Mouse (Mus musculus) intestine, embryonic 14.5 days (tissue): ENCODE data around the gene Vps45. TPM values are rescaled to one million over a fixed set of nuclear protein-coding genes. Genes with fewer than 3 reads are reported as not detected.

Experiments
- ATAC-seq: fragments of 200-750 bp; cut with Nextera tagmentation; replicated peaks from 2 replicates; pipeline ENCODE4 v1.8.0; 2017; ENCODE audit warnings: low read depth, moderate number of reproducible peaks, moderate TSS enrichment, moderate library complexity; ENCODE audit not compliant: low FRiP score, low TSS enrichment
- DNase-seq: peaks from one replicate; pipeline ENCODE4 v3.0.0-alpha.2; 2018; ENCODE audit warnings: low spot score
- H3K27ac ChIP-seq: fragments of 300-500 bp; sonication (generic); 2 replicates; pipeline ENCODE4 v1.5.1; 2014; ENCODE audit warnings: low read depth, mild to moderate bottlenecking, control low read depth
- H3K27me3 ChIP-seq: fragments of 300-500 bp; sonication (generic); replicated peaks from 2 replicates; pipeline ENCODE4 v1.6.1; 2014; ENCODE audit warnings: low read length, control low read depth; ENCODE audit not compliant: control insufficient read depth, insufficient read depth
- H3K36me3 ChIP-seq: fragments of 300-500 bp; sonication (generic); 2 replicates; pipeline ENCODE4 v1.6.1; 2014; ENCODE audit warnings: low read length, control low read depth; ENCODE audit not compliant: control insufficient read depth, insufficient read depth
- H3K4me1 ChIP-seq: fragments of 300-500 bp; sonication (generic); replicated peaks from 2 replicates; pipeline ENCODE4 v1.6.1; 2014; ENCODE audit warnings: low read length, control low read depth, mixed read lengths; ENCODE audit not compliant: control insufficient read depth, insufficient read depth
- H3K4me2 ChIP-seq: fragments of 300-500 bp; sonication (generic); 2 replicates; pipeline ENCODE4 v1.6.1; 2014; ENCODE audit warnings: low read length
- H3K4me3 ChIP-seq: fragments of 300-500 bp; sonication (generic); 2 replicates; pipeline ENCODE4 v1.5.1; 2014; ENCODE audit warnings: low read depth, low read length, control low read depth, mixed read lengths
- H3K9ac ChIP-seq: fragments of 300-500 bp; sonication (generic); 2 replicates; pipeline ENCODE4 v1.6.1; 2014; ENCODE audit warnings: mild to moderate bottlenecking, low read length
- H3K9me3 ChIP-seq: fragments of 300-500 bp; sonication (generic); 2 replicates; pipeline ENCODE4 v1.6.1; 2016; ENCODE audit warnings: low read length, control low read depth; ENCODE audit not compliant: control insufficient read depth
- WGBS: fragments of 180-500 bp; shearing (Covaris S2); extraction: QIAGEN DNeasy Blood & Tissue Kit; methylation state at CpG from one replicate; pipeline ENCODE4 v1.1.7; 2014; 5-methylcytosine and 5-hydroxymethylcytosine counted together
- polyA plus RNA-seq: library from polyadenylated mRNA; unstranded; fragments of >200 nt; fragmentation: Nextera tagmentation; extraction: Ambion mirVana; gene quantifications from 2 replicates; pipeline ENCODE4 v1.2.1, GENCODE M21; 2014

Vps45 gene
- polyA plus RNA-seq, 1 experiment from 2014 or later, result 20.6 TPM

- H3K4me3 ChIP-seq, result no peak overlapping the region
- WGBS, result 94% methylated on average over 6 of the region's 6 CpGs
- H3K4me2 ChIP-seq, result no peak overlapping the region
- no peak overlapping the region for H3K27ac ChIP-seq
- ATAC-seq (no peak), DNase-seq (peak; percentile 32)
- H3K9me3 ChIP-seq, result no peaks in the 10 kb centered on the region
- no peak overlapping the region for H3K9ac ChIP-seq
- no peaks in the 10 kb centered on the region for H3K27me3 ChIP-seq
- no peaks in the 10 kb centered on the region for H3K36me3 ChIP-seq
- H3K4me1 ChIP-seq, result no peaks in the 10 kb centered on the region
These were observed 10.8 kb upstream of the Vps45 start for GRCm38 (mm10) chr3:96069046-96069445.

GRCm38 (mm10) chr3:96066741-96067140 lies 8.5 kb upstream of the Vps45 start:
- DNase-seq (peak; percentile 38), ATAC-seq (no peak)
- Histone ChIP-seq H3K9ac (no peak overlapping the region), H3K4me3 (no peak overlapping the region), H3K4me2 (no peak overlapping the region), H3K36me3 (no peaks in the 10 kb centered on the region), H3K27me3 (no peaks in the 10 kb centered on the region), H3K27ac (no peak overlapping the region), H3K9me3 (no peaks in the 10 kb centered on the region), H3K4me1 (no peaks in the 10 kb centered on the region)
- WGBS, result 73% methylated on average over 5 of the region's 5 CpGs

GRCm38 (mm10) chr3:96065754-96066375 lies 7.6 kb upstream of the Vps45 start:
- DNase-seq (peak; percentile 53), ATAC-seq (no peak)
- no peaks in the 10 kb centered on the region for H3K27me3 ChIP-seq
- no peak overlapping the region for H3K4me3 ChIP-seq
- no peaks in the 10 kb centered on the region for H3K9me3 ChIP-seq
- peak overlapping the region; percentile 38 for H3K4me2 ChIP-seq
- WGBS, result 41% methylated on average over 20 of the region's 20 CpGs
- H3K4me1 ChIP-seq, result no peaks in the 10 kb centered on the region
- no peaks in the 10 kb centered on the region for H3K36me3 ChIP-seq
- no peak overlapping the region for H3K27ac ChIP-seq
- no peak overlapping the region for H3K9ac ChIP-seq

GRCm38 (mm10) chr3:96065147-96065546 lies 6.9 kb upstream of the Vps45 start:
- Histone ChIP-seq H3K4me3 (no peak overlapping the region), H3K27ac (no peak overlapping the region), H3K9ac (no peak overlapping the region), H3K4me1 (no peaks in the 10 kb centered on the region), H3K9me3 (no peaks in the 10 kb centered on the region), H3K4me2 (no peak overlapping the region), H3K36me3 (no peaks in the 10 kb centered on the region), H3K27me3 (no peaks in the 10 kb centered on the region)
- DNase-seq (peak; percentile 40), ATAC-seq (no peak)
- 34% methylated on average over 4 of the region's 4 CpGs for WGBS

GRCm38 (mm10) chr3:96064217-96064616 lies 6.0 kb upstream of the Vps45 start:
- Histone ChIP-seq H3K4me1 (no peaks in the 10 kb centered on the region), H3K27ac (no peak overlapping the region), H3K4me3 (no peak overlapping the region), H3K27me3 (no peaks in the 10 kb centered on the region), H3K9me3 (no peaks in the 10 kb centered on the region), H3K9ac (no peak overlapping the region), H3K4me2 (no peak overlapping the region), H3K36me3 (no peaks in the 10 kb centered on the region)
- DNase-seq (no peak), ATAC-seq (no peak)
- WGBS, result 87% methylated on average over 3 of the region's 3 CpGs

- 74% methylated on average over 2 of the region's 2 CpGs for WGBS
- Histone ChIP-seq H3K4me2 (no peak overlapping the region), H3K27ac (no peak overlapping the region), H3K9me3 (no peaks in the 10 kb centered on the region), H3K9ac (no peak overlapping the region), H3K27me3 (no peaks in the 10 kb centered on the region), H3K36me3 (no peaks in the 10 kb centered on the region), H3K4me3 (no peak overlapping the region), H3K4me1 (no peaks in the 10 kb centered on the region)
- ATAC-seq (no peak), DNase-seq (no peak)
These were observed 5.0 kb upstream of the Vps45 start for GRCm38 (mm10) chr3:96063299-96063698.

GRCm38 (mm10) chr3:96060146-96060545 lies 1.9 kb upstream of the Vps45 start:
- 0 out of 2 replicates have a peak, but pooled peaks cover 4% of the 10 kb centered on the region for H3K36me3 ChIP-seq
- no peak overlapping the region for H3K9ac ChIP-seq
- 85% methylated on average over 1 of the region's 1 CpGs for WGBS
- H3K27me3 ChIP-seq, result no peaks in the 10 kb centered on the region
- no peaks in the 10 kb centered on the region for H3K4me1 ChIP-seq
- no peak overlapping the region for H3K27ac ChIP-seq
- H3K9me3 ChIP-seq, result no peaks in the 10 kb centered on the region
- no peak overlapping the region for H3K4me3 ChIP-seq
- DNase-seq, result peak; percentile 16
- H3K4me2 ChIP-seq, result no peak overlapping the region
- ATAC-seq, result no peak

- H3K27ac ChIP-seq, result peak overlapping the region; percentile 85
- peak overlapping the region; percentile 92 for H3K4me2 ChIP-seq
- ATAC-seq, result peak; percentile 94
- peak overlapping the region; percentile 70 for H3K9ac ChIP-seq
- no peaks in the 10 kb centered on the region for H3K27me3 ChIP-seq
- peak overlapping the region; percentile 77 for H3K4me3 ChIP-seq
- H3K9me3 ChIP-seq, result no peaks in the 10 kb centered on the region
- under 1% methylated on average over 26 of the region's 26 CpGs for WGBS
- DNase-seq, result peak; percentile 92
- 0 out of 2 replicates have a peak, but pooled peaks cover 5% of the 10 kb centered on the region for H3K36me3 ChIP-seq
- no peaks in the 10 kb centered on the region for H3K4me1 ChIP-seq
These were observed 490 bp downstream of the Vps45 start for GRCm38 (mm10) chr3:96057747-96058204.

GRCm38 (mm10) chr3:96056031-96056430 lies 2.2 kb downstream of the Vps45 start:
- DNase-seq (peak; percentile 9), ATAC-seq (no peak)
- Histone ChIP-seq H3K4me1 (no peaks in the 10 kb centered on the region), H3K9ac (no peak overlapping the region), H3K4me3 (no peak overlapping the region), H3K9me3 (no peaks in the 10 kb centered on the region), H3K27ac (no peak overlapping the region), H3K4me2 (no peak overlapping the region), H3K36me3 (0 out of 2 replicates have a peak, but pooled peaks cover 7% of the 10 kb centered on the region), H3K27me3 (no peaks in the 10 kb centered on the region)
- 88% methylated on average over 4 of the region's 4 CpGs for whole genome bisulfite sequencing
